Mouse (Mus musculus): ENCODE measurements around the gene Gm21885. TPM values are rescaled to one million over a fixed set of nuclear protein-coding genes. Genes with fewer than 3 reads are reported as not detected.
A peak's percentile ranks its signal among the peaks of the same experiment; 100 is the strongest.

Gm21885 gene
- polyA plus RNA-seq, 1 experiment = not detected

- no peak overlapping the region for H3K4me3 ChIP-seq (ENCODE audit: control insufficient read depth, insufficient read depth, low read length)
- peaks cover 16% of the 10 kb centered on the region for H3K4me1 ChIP-seq (replicated peaks; ENCODE audit: control insufficient read depth, insufficient read depth, low read length)
- WGBS = 91% methylated on average over 9 of the region's 9 CpGs
- H3K27me3 ChIP-seq (ENCODE audit: control insufficient read depth, insufficient read depth, low read length) = no peaks in the 10 kb centered on the region
- DNase-seq = no peak
- TF ChIP-seq CTCF (IDR thresholded peaks at IDR 0.05; ENCODE audit: borderline replicate concordance, control insufficient read depth, extremely low read depth, insufficient read depth, low read length, poor library complexity) (no peak), POLR2A (IDR thresholded peaks at IDR 0.05; ENCODE audit: control insufficient read depth, extremely low read depth, insufficient read depth, low read length, poor library complexity) (no peak)
- H3K27ac ChIP-seq (ENCODE audit: control insufficient read depth, insufficient read depth, low read length) = no peak overlapping the region
- H3K36me3 ChIP-seq (ENCODE audit: control insufficient read depth, insufficient read depth, low read length) = no peaks in the 10 kb centered on the region
Measured at GRCm38 (mm10) chr11:94239706-94240105, 42.0 kb upstream of the Gm21885 start.

- Histone ChIP-seq H3K4me3 (ENCODE audit: control insufficient read depth, insufficient read depth, low read length) (peak overlapping the region; percentile 35), H3K36me3 (ENCODE audit: control insufficient read depth, insufficient read depth, low read length) (no peaks in the 10 kb centered on the region), H3K27ac (ENCODE audit: control insufficient read depth, insufficient read depth, low read length) (no peak overlapping the region), H3K4me1 (replicated peaks; ENCODE audit: control insufficient read depth, insufficient read depth, low read length) (peaks cover 16% of the 10 kb centered on the region), H3K27me3 (ENCODE audit: control insufficient read depth, insufficient read depth, low read length) (no peaks in the 10 kb centered on the region)
- no peak for DNase-seq
- 13% methylated on average over 29 of the region's 29 CpGs for WGBS
- TF ChIP-seq CTCF (IDR thresholded peaks at IDR 0.05; ENCODE audit: borderline replicate concordance, control insufficient read depth, extremely low read depth, insufficient read depth, low read length, poor library complexity) (no peak), POLR2A (IDR thresholded peaks at IDR 0.05; ENCODE audit: control insufficient read depth, extremely low read depth, insufficient read depth, low read length, poor library complexity) (no peak)
Measured at GRCm38 (mm10) chr11:94242760-94243421, 38.8 kb upstream of the Gm21885 start.

GRCm38 (mm10) chr11:94243422-94244180, 38.1 kb upstream of the Gm21885 start:
- no peak overlapping the region for H3K27ac ChIP-seq (ENCODE audit: control insufficient read depth, insufficient read depth, low read length)
- no peak for DNase-seq
- 60% methylated on average over 15 of the region's 15 CpGs for WGBS
- TF ChIP-seq POLR2A (IDR thresholded peaks at IDR 0.05; ENCODE audit: control insufficient read depth, extremely low read depth, insufficient read depth, low read length, poor library complexity) (no peak), CTCF (IDR thresholded peaks at IDR 0.05; ENCODE audit: borderline replicate concordance, control insufficient read depth, extremely low read depth, insufficient read depth, low read length, poor library complexity) (no peak)
- H3K4me1 ChIP-seq (replicated peaks; ENCODE audit: control insufficient read depth, insufficient read depth, low read length) = peaks cover 16% of the 10 kb centered on the region
- no peaks in the 10 kb centered on the region for H3K36me3 ChIP-seq (ENCODE audit: control insufficient read depth, insufficient read depth, low read length)
- no peaks in the 10 kb centered on the region for H3K27me3 ChIP-seq (ENCODE audit: control insufficient read depth, insufficient read depth, low read length)
- H3K4me3 ChIP-seq (ENCODE audit: control insufficient read depth, insufficient read depth, low read length) = peak overlapping the region; percentile 35

GRCm38 (mm10) chr11:94244385-94244784, 37.3 kb upstream of the Gm21885 start:
- H3K4me3 ChIP-seq (ENCODE audit: control insufficient read depth, insufficient read depth, low read length) = no peak overlapping the region
- DNase-seq = no peak
- 84% methylated on average over 9 of the region's 9 CpGs for WGBS
- H3K4me1 ChIP-seq (replicated peaks; ENCODE audit: control insufficient read depth, insufficient read depth, low read length) = peaks cover 16% of the 10 kb centered on the region
- TF ChIP-seq CTCF (IDR thresholded peaks at IDR 0.05; ENCODE audit: borderline replicate concordance, control insufficient read depth, extremely low read depth, insufficient read depth, low read length, poor library complexity) (no peak), POLR2A (IDR thresholded peaks at IDR 0.05; ENCODE audit: control insufficient read depth, extremely low read depth, insufficient read depth, low read length, poor library complexity) (no peak)
- H3K27me3 ChIP-seq (ENCODE audit: control insufficient read depth, insufficient read depth, low read length) = no peaks in the 10 kb centered on the region
- H3K36me3 ChIP-seq (ENCODE audit: control insufficient read depth, insufficient read depth, low read length) = no peaks in the 10 kb centered on the region
- H3K27ac ChIP-seq (ENCODE audit: control insufficient read depth, insufficient read depth, low read length) = no peak overlapping the region

GRCm38 (mm10) chr11:94245955-94246788, 35.5 kb upstream of the Gm21885 start, which contains the start of gene Wfikkn2:
Gene Wfikkn2, minus strand, starts transcription at chr11:94246005.
- no peak for DNase-seq
- WGBS = 90% methylated on average over 17 of the region's 17 CpGs
- TF ChIP-seq CTCF (IDR thresholded peaks at IDR 0.05; ENCODE audit: borderline replicate concordance, control insufficient read depth, extremely low read depth, insufficient read depth, low read length, poor library complexity) = no peak
- TF ChIP-seq POLR2A (IDR thresholded peaks at IDR 0.05; ENCODE audit: control insufficient read depth, extremely low read depth, insufficient read depth, low read length, poor library complexity) = no peak
- Histone ChIP-seq H3K27ac (ENCODE audit: control insufficient read depth, insufficient read depth, low read length) (no peak within 1 kb of the TSS), H3K4me3 (ENCODE audit: control insufficient read depth, insufficient read depth, low read length) (no peak within 1 kb of the TSS), H3K27me3 (ENCODE audit: control insufficient read depth, insufficient read depth, low read length) (no peaks in the 10 kb centered on the region), H3K36me3 (ENCODE audit: control insufficient read depth, insufficient read depth, low read length) (no peaks in the 10 kb centered on the region), H3K4me1 (replicated peaks; ENCODE audit: control insufficient read depth, insufficient read depth, low read length) (peaks cover 16% of the 10 kb centered on the region)

- no peak for DNase-seq
- Histone ChIP-seq H3K36me3 (ENCODE audit: control insufficient read depth, insufficient read depth, low read length) (no peaks in the 10 kb centered on the region), H3K4me1 (replicated peaks; ENCODE audit: control insufficient read depth, insufficient read depth, low read length) (peaks cover 16% of the 10 kb centered on the region), H3K27me3 (ENCODE audit: control insufficient read depth, insufficient read depth, low read length) (no peaks in the 10 kb centered on the region), H3K27ac (ENCODE audit: control insufficient read depth, insufficient read depth, low read length) (no peak overlapping the region), H3K4me3 (ENCODE audit: control insufficient read depth, insufficient read depth, low read length) (no peak overlapping the region)
- TF ChIP-seq POLR2A (IDR thresholded peaks at IDR 0.05; ENCODE audit: control insufficient read depth, extremely low read depth, insufficient read depth, low read length, poor library complexity) (no peak), CTCF (IDR thresholded peaks at IDR 0.05; ENCODE audit: borderline replicate concordance, control insufficient read depth, extremely low read depth, insufficient read depth, low read length, poor library complexity) (no peak)
- 92% methylated on average over 8 of the region's 8 CpGs for WGBS
Measured at GRCm38 (mm10) chr11:94246789-94247061, 34.9 kb upstream of the Gm21885 start.
